Mouse (Mus musculus) testis, adult 2 months (tissue): Measurements from ENCODE around the gene Arhgef11. TPM values are rescaled to one million over a fixed set of nuclear protein-coding genes. Genes with fewer than 3 reads are reported as not detected.
A peak's percentile ranks its signal among the peaks of the same experiment; 100 is the strongest.

Experiments
- H3K27ac ChIP-seq: fragments of 200-500 bp; 2 replicates; pipeline ENCODE4 v1.5.1; 2012; ENCODE audit warnings: low read depth, low read length; ENCODE audit not compliant: control insufficient read depth, insufficient read depth
- H3K27me3 ChIP-seq: fragments of 200-500 bp; 2 replicates; pipeline ENCODE4 v1.6.1; 2012; ENCODE audit warnings: mild to moderate bottlenecking, low read length, moderate library complexity; ENCODE audit not compliant: control insufficient read depth, insufficient read depth
- H3K36me3 ChIP-seq: fragments of 200-500 bp; 2 replicates; pipeline ENCODE4 v1.6.1; 2012; ENCODE audit warnings: mild to moderate bottlenecking, low read length; ENCODE audit not compliant: control insufficient read depth, insufficient read depth
- H3K4me1 ChIP-seq: fragments of 200-500 bp; 2 replicates; pipeline ENCODE4 v1.6.1; 2012; ENCODE audit warnings: low read length; ENCODE audit not compliant: control insufficient read depth, insufficient read depth
- H3K4me3 ChIP-seq: fragments of 200-500 bp; 2 replicates; pipeline ENCODE4 v1.5.1; 2012; ENCODE audit warnings: low read depth, mild to moderate bottlenecking, low read length, moderate library complexity, mixed read lengths; ENCODE audit not compliant: control insufficient read depth
- CTCF ChIP-seq: fragments of 200-500 bp; IDR thresholded peaks from 2 replicates; pipeline ENCODE4 v1.5.1; 2012; ENCODE audit warnings: low read depth, mild to moderate bottlenecking, inconsistent platforms, low read length, moderate library complexity; ENCODE audit not compliant: control insufficient read depth, insufficient read depth, insufficient replicate concordance
- POLR2A ChIP-seq: fragments of 200-500 bp; IDR thresholded peaks from 2 replicates; pipeline ENCODE4 v1.6.1; 2012; ENCODE audit warnings: low read depth, mild to moderate bottlenecking, inconsistent platforms, low read length, moderate library complexity; ENCODE audit not compliant: control insufficient read depth
- polyA plus RNA-seq: library from polyadenylated mRNA; depleted of rRNA; stranded (reverse); fragments of >200 nt; gene quantifications from 2 replicates; pipeline ENCODE4 v1.2.3, GENCODE M21; 2012

The Arhgef11 gene
- polyA plus RNA-seq, 1 experiment: 17.5 TPM

- Histone ChIP-seq H3K27ac (no peak overlapping the region), H3K27me3 (no peaks in the 10 kb centered on the region), H3K36me3 (no peaks in the 10 kb centered on the region), H3K4me1 (peaks cover 11% of the 10 kb centered on the region), H3K4me3 (no peak overlapping the region)
- TF ChIP-seq CTCF (no peak), POLR2A (no peak)
These were observed 144.3 kb downstream of the Arhgef11 start for GRCm38 (mm10) chr3:87761408-87762375.

GRCm38 (mm10) chr3:87763202-87763601, 145.8 kb downstream of the Arhgef11 start:
- peaks cover 7% of the 10 kb centered on the region for H3K4me1 ChIP-seq
- no peaks in the 10 kb centered on the region for H3K36me3 ChIP-seq
- no peak for TF ChIP-seq POLR2A
- no peak for TF ChIP-seq CTCF
- H3K27me3 ChIP-seq: no peaks in the 10 kb centered on the region
- no peak overlapping the region for H3K4me3 ChIP-seq
- no peak overlapping the region for H3K27ac ChIP-seq

GRCm38 (mm10) chr3:87763683-87764289, 146.4 kb downstream of the Arhgef11 start:
- Histone ChIP-seq H3K27ac (no peak overlapping the region), H3K4me3 (no peak overlapping the region), H3K36me3 (no peaks in the 10 kb centered on the region), H3K27me3 (no peaks in the 10 kb centered on the region), H3K4me1 (peaks cover 10% of the 10 kb centered on the region)
- TF ChIP-seq CTCF (0 out of 2 replicates have a peak, but pooled peaks have one; percentile 7), POLR2A (no peak)

GRCm38 (mm10) chr3:87764506-87764905, 147.1 kb downstream of the Arhgef11 start:
- Histone ChIP-seq H3K27ac (no peak overlapping the region), H3K27me3 (no peaks in the 10 kb centered on the region), H3K4me1 (peaks cover 5% of the 10 kb centered on the region), H3K36me3 (no peaks in the 10 kb centered on the region), H3K4me3 (no peak overlapping the region)
- TF ChIP-seq CTCF: no peak
- TF ChIP-seq POLR2A: no peak

GRCm38 (mm10) chr3:87765091-87765490, 147.7 kb downstream of the Arhgef11 start:
- H3K4me3 ChIP-seq: no peak overlapping the region
- no peaks in the 10 kb centered on the region for H3K36me3 ChIP-seq
- no peak overlapping the region for H3K27ac ChIP-seq
- TF ChIP-seq POLR2A (no peak), CTCF (no peak)
- peaks cover 4% of the 10 kb centered on the region for H3K4me1 ChIP-seq
- no peaks in the 10 kb centered on the region for H3K27me3 ChIP-seq

DNA sequence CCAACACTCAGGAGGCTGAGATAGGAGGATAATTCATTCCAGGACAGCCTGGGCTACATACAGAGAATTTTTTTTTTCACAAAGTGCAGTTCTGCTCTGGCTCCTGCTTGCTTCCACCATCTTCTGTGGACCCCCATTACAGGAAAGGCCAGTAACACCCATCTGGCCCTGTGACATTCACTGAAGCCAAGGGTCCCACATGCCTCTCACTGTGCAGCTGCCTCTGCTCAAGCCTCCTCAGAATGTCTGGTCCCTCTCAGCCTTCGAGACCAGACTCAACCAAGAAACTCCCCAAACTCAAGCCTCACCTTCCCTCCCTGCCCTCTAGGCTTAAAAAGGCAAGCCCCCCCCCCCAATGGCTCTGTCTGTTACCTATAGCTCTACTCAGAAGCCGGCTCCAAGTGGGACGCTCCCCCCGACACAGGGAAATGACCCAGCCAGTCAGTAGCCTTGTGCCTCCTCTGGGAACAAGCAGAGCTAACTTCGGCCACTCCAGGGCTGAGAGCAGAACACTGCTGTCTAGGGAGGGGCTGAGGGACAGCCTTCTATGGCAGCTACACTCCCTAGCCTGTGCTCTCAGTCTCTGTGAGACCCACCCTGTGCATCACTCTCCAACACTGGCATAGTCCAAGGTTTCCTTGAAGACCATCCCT, 148.4 kb downstream of the Arhgef11 start:
- no peak overlapping the region for H3K4me3 ChIP-seq
- H3K27ac ChIP-seq: no peak overlapping the region
- TF ChIP-seq CTCF (no peak), POLR2A (no peak)
- peaks cover 4% of the 10 kb centered on the region for H3K4me1 ChIP-seq
- H3K27me3 ChIP-seq: no peaks in the 10 kb centered on the region
- no peaks in the 10 kb centered on the region for H3K36me3 ChIP-seq

- Histone ChIP-seq H3K27me3 (no peaks in the 10 kb centered on the region), H3K36me3 (no peaks in the 10 kb centered on the region), H3K27ac (no peak overlapping the region), H3K4me3 (no peak overlapping the region), H3K4me1 (peaks cover 4% of the 10 kb centered on the region)
- no peak for TF ChIP-seq POLR2A
These were observed 148.9 kb downstream of the Arhgef11 start for GRCm38 (mm10) chr3:87766284-87766667.
